Mouse (Mus musculus) limb, embryonic 11.5 days (tissue): ENCODE data around the gene Lactb. TPM values are rescaled to one million over a fixed set of nuclear protein-coding genes. Genes with fewer than 3 reads are reported as not detected.

Source experiments
- ATAC-seq: fragments of 200-750 bp; cut with Nextera tagmentation; 2 replicates; pipeline ENCODE4 v1.8.0; 2017; ENCODE audit warnings: low read depth; ENCODE audit not compliant: insufficient number of reproducible peaks, low FRiP score, low TSS enrichment
- DNase-seq: peaks from one replicate; pipeline ENCODE4 v3.0.0-alpha.2; 2015; ENCODE audit warnings: low spot score
- H3K27ac ChIP-seq: fragments of 300-500 bp; sonication (generic); replicated peaks from 2 replicates; pipeline ENCODE4 v1.5.1; 2014; ENCODE audit warnings: low read depth, mild to moderate bottlenecking, low read length
- H3K27me3 ChIP-seq: fragments of 300-500 bp; sonication (generic); 2 replicates; pipeline ENCODE4 v1.6.1; 2014; ENCODE audit warnings: mild to moderate bottlenecking, low read length, mixed read lengths; ENCODE audit not compliant: control insufficient read depth, insufficient read depth
- H3K36me3 ChIP-seq: fragments of 300-500 bp; sonication (generic); 2 replicates; pipeline ENCODE4 v1.6.1; 2014; ENCODE audit warnings: mild to moderate bottlenecking, low read length, moderate library complexity, mixed read lengths; ENCODE audit not compliant: control insufficient read depth, insufficient read depth
- H3K4me1 ChIP-seq: fragments of 300-500 bp; sonication (generic); 2 replicates; pipeline ENCODE4 v1.6.1; 2014; ENCODE audit warnings: low read length, mixed read lengths; ENCODE audit not compliant: control insufficient read depth, insufficient read depth
- H3K4me2 ChIP-seq: fragments of 300-500 bp; sonication (generic); 2 replicates; pipeline ENCODE4 v1.6.1; 2014; ENCODE audit warnings: low read depth, mild to moderate bottlenecking, moderate library complexity; ENCODE audit not compliant: severe bottlenecking
- H3K4me3 ChIP-seq: fragments of 300-500 bp; sonication (generic); 2 replicates; pipeline ENCODE4 v1.5.1; 2014; ENCODE audit warnings: low read depth, low read length
- H3K9ac ChIP-seq: fragments of 300-500 bp; sonication (generic); 2 replicates; pipeline ENCODE4 v1.6.1; 2014; ENCODE audit warnings: mild to moderate bottlenecking, low read length
- H3K9me3 ChIP-seq: fragments of 300-500 bp; sonication (generic); 2 replicates; pipeline ENCODE4 v1.6.1; 2016; ENCODE audit warnings: low read length; ENCODE audit not compliant: control insufficient read depth
- WGBS: fragments of 180-500 bp; shearing (Covaris S2); extraction: QIAGEN DNeasy Blood & Tissue Kit; methylation state at CpG from one replicate; pipeline ENCODE4 v1.1.7; 2014; 5-methylcytosine and 5-hydroxymethylcytosine counted together
- polyA plus RNA-seq: library from polyadenylated mRNA; unstranded; fragments of >200 nt; fragmentation: Nextera tagmentation; extraction: Ambion mirVana; gene quantifications from 2 replicates; pipeline ENCODE4 v1.2.1, GENCODE M21; 2014

Gene Lactb
- polyA plus RNA-seq, 1 experiment from 2014 or later: 9.0 TPM

GRCm38 (mm10) chr9:66922076-66922475 is 53.2 kb downstream of the Lactb start:
- no peak for ATAC-seq
- no peak for DNase-seq
- Histone ChIP-seq H3K4me3 (no peak overlapping the region), H3K27ac (no peak overlapping the region), H3K27me3 (no peaks in the 10 kb centered on the region), H3K9ac (no peak overlapping the region), H3K9me3 (no peaks in the 10 kb centered on the region), H3K4me2 (no peak overlapping the region), H3K4me1 (no peaks in the 10 kb centered on the region), H3K36me3 (no peaks in the 10 kb centered on the region)
- WGBS: 98% methylated on average over 1 of the region's 1 CpGs

GRCm38 (mm10) chr9:66920488-66921279 is 54.6 kb downstream of the Lactb start:
- ATAC-seq: no peak
- H3K4me3 ChIP-seq: no peak overlapping the region
- H3K4me2 ChIP-seq: peak overlapping the region; percentile 63; the same call in 1 of the 2 replicates
- no peak for DNase-seq
- H3K9me3 ChIP-seq: no peaks in the 10 kb centered on the region
- no peak overlapping the region for H3K9ac ChIP-seq
- WGBS: 2% methylated on average over 6 of the region's 6 CpGs
- no peak overlapping the region for H3K27ac ChIP-seq
- H3K27me3 ChIP-seq: no peaks in the 10 kb centered on the region
- no peaks in the 10 kb centered on the region for H3K4me1 ChIP-seq
- H3K36me3 ChIP-seq: no peaks in the 10 kb centered on the region

- H3K27ac ChIP-seq: no peak overlapping the region
- H3K9me3 ChIP-seq: no peaks in the 10 kb centered on the region
- peak overlapping the region; percentile 63 for H3K4me2 ChIP-seq
- no peaks in the 10 kb centered on the region for H3K4me1 ChIP-seq
- no peaks in the 10 kb centered on the region for H3K27me3 ChIP-seq
- DNase-seq (no peak), ATAC-seq (peak; percentile 41)
- H3K9ac ChIP-seq: no peak overlapping the region; the same call in 1 of the 2 replicates
- peaks cover under 1% of the 10 kb centered on the region; the same call in 1 of the 2 replicates for H3K36me3 ChIP-seq
- peak overlapping the region; percentile 87 for H3K4me3 ChIP-seq
- under 1% methylated on average over 14 of the region's 14 CpGs for WGBS
Observed at GRCm38 (mm10) chr9:66919981-66920380, 55.3 kb downstream of the Lactb start.

DNA sequence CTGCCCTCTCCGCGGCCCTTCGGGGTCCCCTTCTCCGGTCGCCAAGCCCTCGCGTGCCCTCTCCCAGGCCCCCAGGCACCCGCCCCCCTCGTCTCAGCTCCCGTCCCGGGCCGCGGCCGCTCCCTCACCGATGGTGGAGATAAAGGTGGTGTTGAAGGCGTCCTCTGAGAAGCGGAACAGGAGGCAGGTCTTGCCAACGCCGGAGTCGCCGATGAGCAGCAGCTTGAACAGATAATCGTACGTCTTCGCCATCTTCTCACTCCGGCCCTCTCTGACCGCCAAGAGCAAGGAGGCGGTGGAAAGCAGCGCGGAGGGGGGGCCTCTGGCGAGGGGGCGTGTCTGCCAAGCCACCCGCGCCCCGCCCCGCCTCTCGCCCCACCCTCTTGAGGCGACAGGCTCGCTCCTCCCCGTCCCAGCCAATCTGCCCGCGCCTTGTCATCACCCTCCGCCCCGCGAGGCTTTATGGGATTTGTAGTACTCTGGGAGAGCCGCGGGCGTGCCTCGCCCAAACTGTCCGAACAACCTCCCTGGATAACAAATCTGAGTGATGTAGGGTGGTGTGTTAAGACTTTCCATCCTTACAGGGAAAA is 55.8 kb downstream of the Lactb start, which contains the start of gene Rab8b:
Gene Rab8b (minus strand): TSS at position 306 of the 590 bp plus-strand sequence.
- Histone ChIP-seq H3K9me3 (no peaks in the 10 kb centered on the region), H3K27me3 (no peaks in the 10 kb centered on the region), H3K27ac (no peak within 1 kb of the TSS), H3K9ac (peak within 1 kb of the TSS; percentile 85), H3K4me3 (peak within 1 kb of the TSS; percentile 87), H3K36me3 (peaks cover 2% of the 10 kb centered on the region; the same call in 1 of the 2 replicates), H3K4me2 (peak within 1 kb of the TSS; percentile 63), H3K4me1 (no peaks in the 10 kb centered on the region)
- peak; percentile 97 for ATAC-seq
- under 1% methylated on average over 49 of the region's 49 CpGs for WGBS
- peak; percentile 99 for DNase-seq

DNA sequence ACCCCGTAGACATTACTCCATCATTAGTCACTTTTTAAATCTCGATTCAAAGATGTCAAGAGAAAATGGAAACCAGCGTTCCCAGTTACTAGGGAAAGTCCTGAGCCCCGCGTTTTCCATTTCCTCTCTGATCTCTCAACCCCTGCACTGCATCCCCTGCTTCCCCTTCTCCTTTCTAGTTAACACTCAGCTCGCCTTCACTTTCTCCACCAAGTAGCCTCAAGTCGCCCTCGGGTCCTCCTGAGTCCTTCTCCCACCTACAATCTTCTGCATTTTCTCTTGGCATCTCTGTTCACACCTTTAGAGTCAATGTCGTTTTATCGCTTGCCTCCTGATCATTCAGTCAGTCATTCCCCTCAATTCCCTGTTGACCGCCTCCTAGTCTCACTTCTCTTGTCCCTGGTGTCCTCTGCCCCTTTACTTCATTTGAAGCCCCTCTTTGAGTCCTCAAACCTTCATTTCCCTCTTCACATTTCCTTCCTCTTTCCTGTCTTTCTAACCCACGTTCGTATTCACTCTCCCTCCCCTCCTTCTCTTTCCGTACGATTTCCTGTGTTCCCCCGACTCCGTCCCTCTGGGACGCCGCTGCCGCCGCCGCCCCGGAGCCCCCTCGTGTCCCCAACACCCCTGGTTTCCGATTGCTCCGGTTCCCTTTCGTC is 56.5 kb downstream of the Lactb start:
- ATAC-seq: no peak
- Histone ChIP-seq H3K36me3 (peaks cover 2% of the 10 kb centered on the region; the same call in 1 of the 2 replicates), H3K4me1 (no peaks in the 10 kb centered on the region), H3K9ac (peak overlapping the region; percentile 85), H3K4me3 (peak overlapping the region; percentile 87), H3K9me3 (no peaks in the 10 kb centered on the region), H3K27me3 (no peaks in the 10 kb centered on the region), H3K27ac (no peak overlapping the region), H3K4me2 (peak overlapping the region; percentile 58)
- 1% methylated on average over 27 of the region's 27 CpGs for WGBS
- DNase-seq: no peak

GRCm38 (mm10) chr9:66917892-66918255 is 57.4 kb downstream of the Lactb start:
- peaks cover 2% of the 10 kb centered on the region; the same call in 1 of the 2 replicates for H3K36me3 ChIP-seq
- DNase-seq: no peak
- H3K4me3 ChIP-seq: no peak overlapping the region
- WGBS: 68% methylated on average over 1 of the region's 1 CpGs
- H3K9me3 ChIP-seq: no peaks in the 10 kb centered on the region
- H3K4me2 ChIP-seq: no peak overlapping the region
- no peak overlapping the region for H3K27ac ChIP-seq
- H3K9ac ChIP-seq: no peak overlapping the region
- no peaks in the 10 kb centered on the region for H3K27me3 ChIP-seq
- no peaks in the 10 kb centered on the region for H3K4me1 ChIP-seq
- no peak for ATAC-seq

GRCm38 (mm10) chr9:66917216-66917891 is 57.9 kb downstream of the Lactb start:
- DNase-seq (no peak), ATAC-seq (no peak)
- H3K4me3 ChIP-seq: no peak overlapping the region
- WGBS: 91% methylated on average over 8 of the region's 8 CpGs
- H3K36me3 ChIP-seq: peaks cover 2% of the 10 kb centered on the region; the same call in 1 of the 2 replicates
- H3K4me1 ChIP-seq: no peaks in the 10 kb centered on the region
- H3K27ac ChIP-seq: no peak overlapping the region
- H3K9me3 ChIP-seq: no peaks in the 10 kb centered on the region
- H3K4me2 ChIP-seq: no peak overlapping the region
- no peak overlapping the region for H3K9ac ChIP-seq
- H3K27me3 ChIP-seq: no peaks in the 10 kb centered on the region
